Mouse (Mus musculus) neural tube, embryonic 11.5 days (tissue): ENCODE results near the gene Snx12. TPM values are rescaled to one million over a fixed set of nuclear protein-coding genes. Genes with fewer than 3 reads are reported as not detected.
"Not testable (repeated sequence)": the region's sequence is repeated elsewhere in the genome, so short reads cannot be mapped to it uniquely, and the experiment has no call there.

Experiments used
- ATAC-seq: fragments of 200-750 bp; cut with Nextera tagmentation; 2 replicates; pipeline ENCODE4 v1.8.0; 2017; ENCODE audit warnings: moderate number of reproducible peaks, mild to moderate bottlenecking, moderate TSS enrichment, moderate library complexity; ENCODE audit not compliant: insufficient read depth, low FRiP score, low TSS enrichment
- DNase-seq: peaks from one replicate; pipeline ENCODE4 v3.0.0-alpha.2; 2015; ENCODE audit warnings: low spot score
- H3K27ac ChIP-seq: fragments of 300-500 bp; sonication (generic); 2 replicates; pipeline ENCODE4 v1.5.1; 2014; ENCODE audit warnings: low read depth, mild to moderate bottlenecking, low read length
- H3K27me3 ChIP-seq: fragments of 300-500 bp; sonication (generic); 2 replicates; pipeline ENCODE4 v1.6.1; 2014; ENCODE audit warnings: mild to moderate bottlenecking, low read length, mixed read lengths; ENCODE audit not compliant: control insufficient read depth, insufficient read depth
- H3K36me3 ChIP-seq: fragments of 300-500 bp; sonication (generic); 2 replicates; pipeline ENCODE4 v1.6.1; 2014; ENCODE audit warnings: mild to moderate bottlenecking, low read length, moderate library complexity, mixed read lengths; ENCODE audit not compliant: control insufficient read depth, insufficient read depth
- H3K4me1 ChIP-seq: fragments of 300-500 bp; sonication (generic); 2 replicates; pipeline ENCODE4 v1.6.1; 2014; ENCODE audit warnings: low read length, mixed read lengths; ENCODE audit not compliant: control insufficient read depth, insufficient read depth
- H3K4me2 ChIP-seq: fragments of 300-500 bp; sonication (generic); 2 replicates; pipeline ENCODE4 v1.6.1; 2014; ENCODE audit warnings: low read depth, mild to moderate bottlenecking, moderate library complexity
- H3K4me3 ChIP-seq: fragments of 300-500 bp; sonication (generic); 2 replicates; pipeline ENCODE4 v1.5.1; 2014; ENCODE audit warnings: low read depth, low read length
- H3K9ac ChIP-seq: fragments of 300-500 bp; sonication (generic); 2 replicates; pipeline ENCODE4 v1.6.1; 2014; ENCODE audit warnings: mild to moderate bottlenecking, low read length
- H3K9me3 ChIP-seq: fragments of 300-500 bp; sonication (generic); 2 replicates; pipeline ENCODE4 v1.6.1; 2016; ENCODE audit warnings: low read length; ENCODE audit not compliant: control insufficient read depth
- whole genome bisulfite sequencing: fragments of 180-500 bp; shearing (Covaris S2); extraction: QIAGEN DNeasy Blood & Tissue Kit; methylation state at CpG from one replicate; pipeline ENCODE4 v1.1.7; 2014; 5-methylcytosine and 5-hydroxymethylcytosine counted together
- polyA plus RNA-seq: library from polyadenylated mRNA; unstranded; fragments of >200 nt; fragmentation: Nextera tagmentation; extraction: Ambion mirVana; gene quantifications from 2 replicates; pipeline ENCODE4 v1.2.1, GENCODE M21; 2014

Snx12 gene
- polyA plus RNA-seq, 1 experiment from 2014 or later, result 61.1 TPM

GRCm38 (mm10) chrX:101126474-101126955 is 95.8 kb downstream of the Snx12 start:
- 78% methylated on average over 7 of the region's 7 CpGs for WGBS
- H3K4me3 ChIP-seq, result no peak overlapping the region
- no peaks in the 10 kb centered on the region for H3K9me3 ChIP-seq
- H3K9ac ChIP-seq, result no peak overlapping the region
- no peak overlapping the region for H3K27ac ChIP-seq
- DNase-seq (no peak), ATAC-seq (no peak)
- H3K36me3 ChIP-seq, result no peaks in the 10 kb centered on the region
- H3K4me1 ChIP-seq, result no peaks in the 10 kb centered on the region
- H3K27me3 ChIP-seq, result no peaks in the 10 kb centered on the region
- H3K4me2 ChIP-seq, result no peak overlapping the region

GRCm38 (mm10) chrX:101120546-101120945 is 101.8 kb downstream of the Snx12 start:
- DNase-seq (no peak), ATAC-seq (no peak)
- Histone ChIP-seq H3K4me2 (no peak overlapping the region), H3K27me3 (no peaks in the 10 kb centered on the region), H3K9ac (no peak overlapping the region), H3K27ac (no peak overlapping the region), H3K4me3 (no peak overlapping the region), H3K4me1 (no peaks in the 10 kb centered on the region), H3K9me3 (no peaks in the 10 kb centered on the region), H3K36me3 (no peaks in the 10 kb centered on the region)
- WGBS, result 79% methylated on average over 1 of the region's 1 CpGs

GRCm38 (mm10) chrX:101085920-101086319 is 136.4 kb downstream of the Snx12 start, which contains the start of gene Slc7a3:
Gene Slc7a3, minus strand, starts transcription at chrX:101086020.
- H3K9me3 ChIP-seq, result no peaks in the 10 kb centered on the region
- WGBS, result 32% methylated on average over 11 of the region's 11 CpGs
- H3K4me2 ChIP-seq, result peak within 1 kb of the TSS; percentile 52
- H3K27ac ChIP-seq, result no peak within 1 kb of the TSS
- peak within 1 kb of the TSS; percentile 22 for H3K4me3 ChIP-seq
- no peaks in the 10 kb centered on the region for H3K4me1 ChIP-seq
- DNase-seq, result no peak
- H3K36me3 ChIP-seq, result no peaks in the 10 kb centered on the region
- no peak within 1 kb of the TSS for H3K9ac ChIP-seq
- no peaks in the 10 kb centered on the region for H3K27me3 ChIP-seq
- ATAC-seq, result no peak

GRCm38 (mm10) chrX:101085211-101085610 is 137.2 kb downstream of the Snx12 start:
- not testable (repeated sequence) for H3K9ac ChIP-seq, H3K4me1 ChIP-seq, H3K27ac ChIP-seq, H3K9me3 ChIP-seq, H3K27me3 ChIP-seq, H3K36me3 ChIP-seq, ATAC-seq, DNase-seq
- Histone ChIP-seq H3K4me3 (peak overlapping the region; percentile 22), H3K4me2 (peak overlapping the region; percentile 52)
- WGBS, result 33% methylated on average over 7 of the region's 9 CpGs

- no peaks in the 10 kb centered on the region for H3K36me3 ChIP-seq
- 50% methylated on average over 2 of the region's 2 CpGs for WGBS
- H3K4me3 ChIP-seq, result no peak overlapping the region
- no peak for ATAC-seq
- H3K27me3 ChIP-seq, result no peaks in the 10 kb centered on the region
- no peak for DNase-seq
- no peak overlapping the region for H3K9ac ChIP-seq
- H3K4me2 ChIP-seq, result no peak overlapping the region
- no peaks in the 10 kb centered on the region for H3K9me3 ChIP-seq
- no peak overlapping the region for H3K27ac ChIP-seq
- H3K4me1 ChIP-seq, result no peaks in the 10 kb centered on the region
Measured at GRCm38 (mm10) chrX:101084192-101084591, 138.2 kb downstream of the Snx12 start.

- no peak overlapping the region for H3K9ac ChIP-seq
- 69% methylated on average over 1 of the region's 1 CpGs for WGBS
- no peaks in the 10 kb centered on the region for H3K4me1 ChIP-seq
- no peak overlapping the region for H3K4me3 ChIP-seq
- ATAC-seq (no peak), DNase-seq (no peak)
- H3K9me3 ChIP-seq, result no peaks in the 10 kb centered on the region
- H3K36me3 ChIP-seq, result no peaks in the 10 kb centered on the region
- no peak overlapping the region for H3K4me2 ChIP-seq
- H3K27me3 ChIP-seq, result no peaks in the 10 kb centered on the region
- no peak overlapping the region for H3K27ac ChIP-seq
Measured at GRCm38 (mm10) chrX:101065245-101065644, 157.1 kb downstream of the Snx12 start.

- no peak for ATAC-seq
- Histone ChIP-seq H3K27ac (no peak overlapping the region), H3K4me3 (no peak overlapping the region), H3K4me2 (no peak overlapping the region), H3K36me3 (no peaks in the 10 kb centered on the region), H3K27me3 (no peaks in the 10 kb centered on the region), H3K9me3 (no peaks in the 10 kb centered on the region), H3K4me1 (no peaks in the 10 kb centered on the region), H3K9ac (no peak overlapping the region)
- no peak for DNase-seq
- WGBS, result 88% methylated on average over 2 of the region's 2 CpGs
Measured at GRCm38 (mm10) chrX:101063503-101063902, 158.9 kb downstream of the Snx12 start.

- ATAC-seq (no peak), DNase-seq (no peak)
- Histone ChIP-seq H3K4me3 (no peak within 1 kb of the TSS), H3K9me3 (no peaks in the 10 kb centered on the region), H3K9ac (no peak within 1 kb of the TSS), H3K27ac (no peak within 1 kb of the TSS), H3K36me3 (no peaks in the 10 kb centered on the region), H3K4me1 (no peaks in the 10 kb centered on the region), H3K27me3 (no peaks in the 10 kb centered on the region), H3K4me2 (no peak within 1 kb of the TSS)
- whole genome bisulfite sequencing, result 89% methylated on average over 31 of the region's 31 CpGs
Measured at GRCm38 (mm10) chrX:101059541-101059940, 162.8 kb downstream of the Snx12 start, which contains the start of gene Tex11. Gene Tex11, minus strand, starts transcription at chrX:101059667.
